Mouse (Mus musculus) liver, embryonic 14.5 days (tissue): ENCODE results near the gene Ssh2. TPM values are rescaled to one million over a fixed set of nuclear protein-coding genes. Genes with fewer than 3 reads are reported as not detected.

Experiments
- ATAC-seq: fragments of 200-750 bp; cut with Nextera tagmentation; 2 replicates; pipeline ENCODE4 v1.8.0; 2017; ENCODE audit warnings: moderate number of reproducible peaks, mild to moderate bottlenecking, moderate library complexity; ENCODE audit not compliant: insufficient read depth
- DNase-seq, 3 experiments: peaks; one replicate each; pipeline ENCODE4 v3.0.0-alpha.2; 2012 to 2013; ENCODE audit warnings: low read depth in 3 of 3, low spot score in 3 of 3
- H3K27ac ChIP-seq: fragments of 300-500 bp; sonication (generic); 2 replicates; pipeline ENCODE4 v1.5.1; 2014; ENCODE audit warnings: moderate library complexity, mild to moderate bottlenecking, control low read depth, inconsistent platforms
- H3K27me3 ChIP-seq: fragments of 300-500 bp; sonication (generic); 2 replicates; pipeline ENCODE4 v1.6.1; 2014; ENCODE audit warnings: mild to moderate bottlenecking, low read length, moderate library complexity; ENCODE audit not compliant: control insufficient read depth, insufficient read depth
- H3K36me3 ChIP-seq: fragments of 300-500 bp; sonication (generic); replicated peaks from 2 replicates; pipeline ENCODE4 v1.6.1; 2014; ENCODE audit warnings: low read depth; ENCODE audit not compliant: control insufficient read depth, insufficient read depth
- H3K4me1 ChIP-seq, 2 experiments: fragments of 200-500 bp in 1 of 2; fragments of 300-500 bp in 1 of 2; sonication (generic) in 1 of 2; replicated peaks; 2 replicates each; pipeline ENCODE4 v1.6.1; 2012 to 2014; ENCODE audit warnings: antibody characterized with exemption in 1 of 2, inconsistent platforms in 1 of 2, low read length in 1 of 2; ENCODE audit not compliant: control insufficient read depth in 2 of 2, insufficient read depth in 2 of 2
- H3K4me2 ChIP-seq: fragments of 300-500 bp; sonication (generic); 2 replicates; pipeline ENCODE4 v1.6.1; 2014; ENCODE audit warnings: low read depth, mild to moderate bottlenecking, control low read depth, moderate library complexity
- H3K4me3 ChIP-seq, 2 experiments: fragments of 200-500 bp in 1 of 2; fragments of 300-500 bp in 1 of 2; sonication (generic) in 1 of 2; 2 replicates each; pipeline ENCODE4 v1.5.1; 2012 to 2014; ENCODE audit warnings: low read depth in 2 of 2, low read length in 2 of 2, mild to moderate bottlenecking in 2 of 2, control low read depth in 1 of 2, inconsistent platforms in 1 of 2, moderate library complexity in 1 of 2; ENCODE audit not compliant: insufficient read depth in 1 of 2
- H3K9ac ChIP-seq: fragments of 300-500 bp; sonication (generic); replicated peaks from 2 replicates; pipeline ENCODE4 v1.6.1; 2014; ENCODE audit warnings: mild to moderate bottlenecking, control low read depth, moderate library complexity
- H3K9me3 ChIP-seq: fragments of 300-500 bp; sonication (generic); 2 replicates; pipeline ENCODE4 v1.6.1; 2016; ENCODE audit warnings: low read length, mixed read lengths; ENCODE audit not compliant: control insufficient read depth
- CTCF ChIP-seq: IDR thresholded peaks from 2 replicates; pipeline ENCODE4 v1.5.1; 2016; ENCODE audit warnings: antibody characterized with exemption, low read depth, control low read depth
- EP300 ChIP-seq: IDR thresholded peaks from 2 replicates; pipeline ENCODE4 v1.6.1; 2016; ENCODE audit warnings: antibody characterized with exemption, low read depth
- WGBS: fragments of 180-500 bp; shearing (Covaris S2); extraction: QIAGEN DNeasy Blood & Tissue Kit; methylation state at CpG from one replicate; pipeline ENCODE4 v1.1.7; 2014; ENCODE audit not compliant: insufficient replicate concordance; 5-methylcytosine and 5-hydroxymethylcytosine counted together
- polyA plus RNA-seq, 2 experiments: library from polyadenylated mRNA; depleted of rRNA in 1 of 2; stranded (reverse) in 1 of 2; unstranded in 1 of 2; fragments of >200 nt; fragmentation: Nextera tagmentation in 1 of 2; extraction: Ambion mirVana in 1 of 2; gene quantifications; 2 replicates each; pipeline versions ENCODE4 v1.2.1 to v1.2.3; 2012 to 2014

Gene Ssh2
- polyA plus RNA-seq, 2 experiments = 2.5 to 3.6 TPM

- WGBS = 83% methylated on average over 2 of the region's 2 CpGs
- Histone ChIP-seq H3K27ac (no peak overlapping the region), H3K4me3 (no peak overlapping the region), H3K36me3 (peaks cover 5% of the 10 kb centered on the region; the same call in 1 of the 2 replicates), H3K4me1 (no peaks in the 10 kb centered on the region), H3K9ac (no peak overlapping the region), H3K4me2 (no peak overlapping the region), H3K27me3 (no peaks in the 10 kb centered on the region), H3K9me3 (no peaks in the 10 kb centered on the region)
- ATAC-seq (no peak), DNase-seq (no peak)
- no peak for TF ChIP-seq CTCF
- no peak for TF ChIP-seq EP300
These were observed 237.3 kb downstream of the Ssh2 start for GRCm38 (mm10) chr11:77453388-77453787.

- Histone ChIP-seq H3K4me3 (no peak overlapping the region), H3K27me3 (peaks cover 7% of the 10 kb centered on the region; the same call in 1 of the 2 replicates), H3K9me3 (no peaks in the 10 kb centered on the region), H3K9ac (no peak overlapping the region), H3K4me1 (no peaks in the 10 kb centered on the region), H3K27ac (no peak overlapping the region), H3K36me3 (0 out of 2 replicates have a peak, but pooled peaks cover 2% of the 10 kb centered on the region), H3K4me2 (no peak overlapping the region)
- DNase-seq (no peak), ATAC-seq (no peak)
- TF ChIP-seq CTCF (no peak), EP300 (no peak)
- WGBS = 76% methylated on average over 9 of the region's 9 CpGs
These were observed 239.9 kb downstream of the Ssh2 start for GRCm38 (mm10) chr11:77455770-77456510.

- TF ChIP-seq EP300 = no peak
- TF ChIP-seq CTCF = no peak
- 75% methylated on average over 6 of the region's 6 CpGs for WGBS
- 0 out of 2 replicates have a peak, but pooled peaks cover 2% of the 10 kb centered on the region for H3K36me3 ChIP-seq
- no peak overlapping the region for H3K4me3 ChIP-seq
- ATAC-seq (no peak), DNase-seq (no peak)
- no peak overlapping the region for H3K9ac ChIP-seq
- no peak overlapping the region for H3K4me2 ChIP-seq
- H3K27ac ChIP-seq = no peak overlapping the region
- no peaks in the 10 kb centered on the region for H3K9me3 ChIP-seq
- peaks cover 16% of the 10 kb centered on the region for H3K27me3 ChIP-seq
- H3K4me1 ChIP-seq = no peaks in the 10 kb centered on the region
These were observed 240.8 kb downstream of the Ssh2 start for GRCm38 (mm10) chr11:77456866-77457265.

- 12% methylated on average over 6 of the region's 6 CpGs for WGBS
- ATAC-seq (no peak), DNase-seq (no peak)
- Histone ChIP-seq H3K4me3 (peak overlapping the region; percentile 47 to 54; a peak in 3 of 4 replicates), H3K4me2 (peak overlapping the region; percentile 72), H3K9ac (no peak overlapping the region), H3K9me3 (no peaks in the 10 kb centered on the region), H3K36me3 (no peaks in the 10 kb centered on the region), H3K4me1 (no peaks in the 10 kb centered on the region), H3K27ac (no peak overlapping the region), H3K27me3 (peaks cover 56% of the 10 kb centered on the region)
- no peak for TF ChIP-seq CTCF
- no peak for TF ChIP-seq EP300
These were observed 245.8 kb downstream of the Ssh2 start for GRCm38 (mm10) chr11:77461856-77462255.

- under 1% methylated on average over 66 of the region's 73 CpGs for WGBS
- Histone ChIP-seq H3K9ac (no peak within 1 kb of the TSS; the same call in 1 of the 2 replicates), H3K27me3 (peaks cover 57% of the 10 kb centered on the region), H3K9me3 (no peaks in the 10 kb centered on the region), H3K36me3 (no peaks in the 10 kb centered on the region), H3K27ac (no peak within 1 kb of the TSS), H3K4me1 (no peaks in the 10 kb centered on the region), H3K4me3 (peak within 1 kb of the TSS; percentile 47 to 54), H3K4me2 (peak within 1 kb of the TSS; percentile 72)
- ATAC-seq (0 out of 2 replicates have a peak, but pooled peaks have one; percentile 26), DNase-seq (no peak)
- no peak for TF ChIP-seq CTCF
These were observed 246.4 kb downstream of the Ssh2 start, which contains the start of gene Coro6 for GRCm38 (mm10) chr11:77462283-77463100. Gene Coro6, plus strand, starts transcription at chr11:77462411.
